Mouse (Mus musculus): ENCODE results near the gene Glrb.

- no peak for TF ChIP-seq CTCF (IDR thresholded peaks at IDR 0.05; ENCODE audit: low read depth, low read length)
- TF ChIP-seq GATA2 (IDR thresholded peaks at IDR 0.05; ENCODE audit: borderline replicate concordance, low read depth, low read length) = no peak
Measured at GRCm38 (mm10) chr3:80803211-80803610, 110.2 kb downstream of the Glrb start.
